Mouse (Mus musculus): ENCODE results near the gene Proca1.

GRCm38 (mm10) chr11:78167257-78167959 is 25.8 kb upstream of the Proca1 start:
- TF ChIP-seq CTCF (IDR thresholded peaks at IDR 0.05): no peak
- TF ChIP-seq POLR2A (IDR thresholded peaks at IDR 0.05; ENCODE audit: insufficient read depth, low read depth, low read length): no peak
